Mouse (Mus musculus): Measurements from ENCODE around the gene Ubqln4. TPM values are rescaled to one million over a fixed set of nuclear protein-coding genes. Genes with fewer than 3 reads are reported as not detected.

The Ubqln4 gene
- polyA plus RNA-seq, 1 experiment = 55.3 TPM

- peaks cover 11% of the 10 kb centered on the region for H3K36me3 ChIP-seq (ENCODE audit: control insufficient read depth, insufficient read depth, low read length)
- peak overlapping the region; percentile 50 for H3K4me3 ChIP-seq (ENCODE audit: control insufficient read depth, low read depth, low read length)
- H3K4me1 ChIP-seq (ENCODE audit: control insufficient read depth, insufficient read depth, low read length) = no peaks in the 10 kb centered on the region
- no peaks in the 10 kb centered on the region for H3K27me3 ChIP-seq (ENCODE audit: control insufficient read depth, insufficient read depth, low read length)
- TF ChIP-seq POLR2A (IDR thresholded peaks at IDR 0.05; ENCODE audit: control insufficient read depth, low read depth, low read length) (no peak), CTCF (IDR thresholded peaks at IDR 0.05; ENCODE audit: control insufficient read depth, insufficient read depth, insufficient replicate concordance, low read depth, low read length) (no peak)
- H3K27ac ChIP-seq (ENCODE audit: control insufficient read depth, insufficient read depth, low read depth, low read length) = 0 out of 2 replicates have a peak overlapping the region, but pooled peaks have one; percentile 18
These were observed 9.9 kb downstream of the Ubqln4 start for GRCm38 (mm10) chr3:88563442-88563841.

- no peak overlapping the region for H3K27ac ChIP-seq (ENCODE audit: control insufficient read depth, insufficient read depth, low read depth, low read length)
- peak overlapping the region; percentile 50 for H3K4me3 ChIP-seq (ENCODE audit: control insufficient read depth, low read depth, low read length)
- no peak for TF ChIP-seq POLR2A (IDR thresholded peaks at IDR 0.05; ENCODE audit: control insufficient read depth, low read depth, low read length)
- no peak for TF ChIP-seq CTCF (IDR thresholded peaks at IDR 0.05; ENCODE audit: control insufficient read depth, insufficient read depth, insufficient replicate concordance, low read depth, low read length)
- no peaks in the 10 kb centered on the region for H3K27me3 ChIP-seq (ENCODE audit: control insufficient read depth, insufficient read depth, low read length)
- H3K4me1 ChIP-seq (ENCODE audit: control insufficient read depth, insufficient read depth, low read length) = no peaks in the 10 kb centered on the region
- H3K36me3 ChIP-seq (ENCODE audit: control insufficient read depth, insufficient read depth, low read length) = peaks cover 11% of the 10 kb centered on the region
These were observed 10.4 kb downstream of the Ubqln4 start for GRCm38 (mm10) chr3:88563966-88564365.

- Histone ChIP-seq H3K36me3 (ENCODE audit: control insufficient read depth, insufficient read depth, low read length) (peaks cover 7% of the 10 kb centered on the region), H3K4me1 (ENCODE audit: control insufficient read depth, insufficient read depth, low read length) (no peaks in the 10 kb centered on the region), H3K4me3 (ENCODE audit: control insufficient read depth, low read depth, low read length) (no peak overlapping the region), H3K27ac (ENCODE audit: control insufficient read depth, insufficient read depth, low read depth, low read length) (no peak overlapping the region), H3K27me3 (ENCODE audit: control insufficient read depth, insufficient read depth, low read length) (no peaks in the 10 kb centered on the region)
- TF ChIP-seq CTCF (IDR thresholded peaks at IDR 0.05; ENCODE audit: control insufficient read depth, insufficient read depth, insufficient replicate concordance, low read depth, low read length) = no peak
- TF ChIP-seq POLR2A (IDR thresholded peaks at IDR 0.05; ENCODE audit: control insufficient read depth, low read depth, low read length) = no peak
These were observed 12.6 kb downstream of the Ubqln4 start for GRCm38 (mm10) chr3:88566116-88566515.

GRCm38 (mm10) chr3:88566536-88567061, 13.0 kb downstream of the Ubqln4 start:
- no peak overlapping the region for H3K4me3 ChIP-seq (ENCODE audit: control insufficient read depth, low read depth, low read length)
- no peaks in the 10 kb centered on the region for H3K4me1 ChIP-seq (ENCODE audit: control insufficient read depth, insufficient read depth, low read length)
- TF ChIP-seq POLR2A (IDR thresholded peaks at IDR 0.05; ENCODE audit: control insufficient read depth, low read depth, low read length) (no peak), CTCF (IDR thresholded peaks at IDR 0.05; ENCODE audit: control insufficient read depth, insufficient read depth, insufficient replicate concordance, low read depth, low read length) (no peak)
- H3K27me3 ChIP-seq (ENCODE audit: control insufficient read depth, insufficient read depth, low read length) = no peaks in the 10 kb centered on the region
- peaks cover 7% of the 10 kb centered on the region for H3K36me3 ChIP-seq (ENCODE audit: control insufficient read depth, insufficient read depth, low read length)
- H3K27ac ChIP-seq (ENCODE audit: control insufficient read depth, insufficient read depth, low read depth, low read length) = no peak overlapping the region

- H3K36me3 ChIP-seq (ENCODE audit: control insufficient read depth, insufficient read depth, low read length) = peaks cover 6% of the 10 kb centered on the region
- no peak overlapping the region for H3K4me3 ChIP-seq (ENCODE audit: control insufficient read depth, low read depth, low read length)
- H3K4me1 ChIP-seq (ENCODE audit: control insufficient read depth, insufficient read depth, low read length) = no peaks in the 10 kb centered on the region
- H3K27ac ChIP-seq (ENCODE audit: control insufficient read depth, insufficient read depth, low read depth, low read length) = no peak overlapping the region
- H3K27me3 ChIP-seq (ENCODE audit: control insufficient read depth, insufficient read depth, low read length) = no peaks in the 10 kb centered on the region
- no peak for TF ChIP-seq POLR2A (IDR thresholded peaks at IDR 0.05; ENCODE audit: control insufficient read depth, low read depth, low read length)
- TF ChIP-seq CTCF (IDR thresholded peaks at IDR 0.05; ENCODE audit: control insufficient read depth, insufficient read depth, insufficient replicate concordance, low read depth, low read length) = no peak
These were observed 14.3 kb downstream of the Ubqln4 start for GRCm38 (mm10) chr3:88567892-88568291.

- Histone ChIP-seq H3K4me3 (ENCODE audit: control insufficient read depth, low read depth, low read length) (no peak overlapping the region), H3K36me3 (ENCODE audit: control insufficient read depth, insufficient read depth, low read length) (peaks cover 6% of the 10 kb centered on the region), H3K4me1 (ENCODE audit: control insufficient read depth, insufficient read depth, low read length) (no peaks in the 10 kb centered on the region), H3K27me3 (ENCODE audit: control insufficient read depth, insufficient read depth, low read length) (no peaks in the 10 kb centered on the region), H3K27ac (ENCODE audit: control insufficient read depth, insufficient read depth, low read depth, low read length) (no peak overlapping the region)
- no peak for TF ChIP-seq CTCF (IDR thresholded peaks at IDR 0.05; ENCODE audit: control insufficient read depth, insufficient read depth, insufficient replicate concordance, low read depth, low read length)
- TF ChIP-seq POLR2A (IDR thresholded peaks at IDR 0.05; ENCODE audit: control insufficient read depth, low read depth, low read length) = no peak
These were observed 15.1 kb downstream of the Ubqln4 start for GRCm38 (mm10) chr3:88568615-88569014.

GRCm38 (mm10) chr3:88569093-88569492, 15.5 kb downstream of the Ubqln4 start:
- TF ChIP-seq POLR2A (IDR thresholded peaks at IDR 0.05; ENCODE audit: control insufficient read depth, low read depth, low read length) = no peak
- no peak for TF ChIP-seq CTCF (IDR thresholded peaks at IDR 0.05; ENCODE audit: control insufficient read depth, insufficient read depth, insufficient replicate concordance, low read depth, low read length)
- Histone ChIP-seq H3K4me1 (ENCODE audit: control insufficient read depth, insufficient read depth, low read length) (no peaks in the 10 kb centered on the region), H3K4me3 (ENCODE audit: control insufficient read depth, low read depth, low read length) (no peak overlapping the region), H3K36me3 (ENCODE audit: control insufficient read depth, insufficient read depth, low read length) (peaks cover 6% of the 10 kb centered on the region), H3K27me3 (ENCODE audit: control insufficient read depth, insufficient read depth, low read length) (no peaks in the 10 kb centered on the region), H3K27ac (ENCODE audit: control insufficient read depth, insufficient read depth, low read depth, low read length) (no peak overlapping the region)

Data from testis, adult 2 months (tissue).